In the genomic region with DNA sequence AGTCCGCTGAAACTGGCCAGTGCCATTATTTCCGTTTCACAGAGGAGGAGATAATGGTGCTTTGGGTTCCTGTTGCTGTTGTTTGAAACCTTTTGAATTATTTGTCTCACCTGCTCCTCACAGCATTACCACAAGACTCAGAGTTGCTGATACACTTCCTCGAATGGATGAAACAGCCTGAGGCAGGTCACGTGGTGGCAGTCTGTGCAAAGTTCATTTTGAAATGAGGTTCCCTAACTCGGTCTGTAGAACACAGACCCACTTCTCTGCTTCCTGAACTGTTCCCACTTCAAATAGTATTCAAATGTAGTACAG, we compare ENCODE assay signal across 9 mouse cellular contexts. TPM values are rescaled to one million over a fixed set of nuclear protein-coding genes. Genes with fewer than 3 reads are reported as not detected.
A peak's percentile ranks its signal among the peaks of the same experiment; 100 is the strongest.
DNase-seq lines count a peak whose midpoint lies in the region; ATAC-seq lines count a peak whose summit lies in the region.
"Had no signal": no experiment of that assay in that cellular context is flagged by ENCODE, and none has a peak within 500 bp of the region (broad histone marks: within the 10 kb centered on the region; RNA-seq: fewer than 3 reads in every experiment).

No protein-coding gene starts in this region.

- H3K36me3 ChIP-seq in heart, embryonic 16.5 days (ENCODE audit: control insufficient read depth, insufficient read depth), result no peaks in the 10 kb centered on the region
- H3K36me3 ChIP-seq in limb, embryonic 10.5 days, result no peaks in the 10 kb centered on the region
- H3K36me3 ChIP-seq: G1E had no signal

- H3K27ac ChIP-seq in heart, embryonic 16.5 days (ENCODE audit: low read length), result peak overlapping the region; percentile 79
- peak overlapping the region; percentile 74 for H3K27ac ChIP-seq in limb, embryonic 10.5 days

- peak overlapping the region; percentile 84 for H3K9ac ChIP-seq in heart, embryonic 16.5 days (ENCODE audit: low read length)

- H3K4me1 ChIP-seq in heart, embryonic 16.5 days (ENCODE audit: control insufficient read depth, insufficient read depth, low read length), result peaks cover 4% of the 10 kb centered on the region
- peaks cover 9% of the 10 kb centered on the region for H3K4me1 ChIP-seq in limb, embryonic 10.5 days

- peak overlapping the region; percentile 99 for H3K4me2 ChIP-seq in heart, embryonic 16.5 days (ENCODE audit: low read depth, low read length)

- intact Hi-C loops in left cerebral cortex, postnatal 4 days (cut with DNase I), result no loop called here

- H3K9me3 ChIP-seq in heart, embryonic 16.5 days (replicated peaks; ENCODE audit: control insufficient read depth, low read length), result no peaks in the 10 kb centered on the region; the same call in 1 of the 2 replicates
- H3K9me3 ChIP-seq in limb, embryonic 10.5 days (replicated peaks), result no peaks in the 10 kb centered on the region

- WGBS in heart, embryonic 16.5 days, result 12% methylated on average over 5 of the region's 5 CpGs
- WGBS in limb, embryonic 10.5 days, result 15% methylated on average over 5 of the region's 5 CpGs

- 0 out of 2 replicates have a peak, but pooled peaks have one; percentile 3 for ATAC-seq in heart, embryonic 16.5 days (replicated peaks; ENCODE audit: extremely low read depth, insufficient read depth, low FRiP score)
- 0 out of 2 replicates have a peak, but pooled peaks have one; percentile 6 for ATAC-seq in megakaryocyte-erythroid progenitor cell, adult 5-6 weeks (replicated peaks; ENCODE audit: low FRiP score, low TSS enrichment, poor library complexity, severe bottlenecking)

- peak overlapping the region; percentile 84 for H3K4me3 ChIP-seq in heart, embryonic 16.5 days (ENCODE audit: low read length)
- peak overlapping the region; percentile 69 for H3K4me3 ChIP-seq in limb, embryonic 10.5 days

- no peaks in the 10 kb centered on the region for H3K27me3 ChIP-seq in heart, embryonic 16.5 days (ENCODE audit: control insufficient read depth, insufficient read depth, low read length)
- peaks cover 6% of the 10 kb centered on the region for H3K27me3 ChIP-seq in limb, embryonic 10.5 days (ENCODE audit: low read depth, poor library complexity, severe bottlenecking)

- DNase-seq in cerebellum, adult 11-12 months, result peak; percentile 24
- no peak for DNase-seq in cerebellum, postnatal 4 days (ENCODE audit: low spot score in 2 of 2)
- peak; percentile 54 for DNase-seq in brain, adult 2 months (ENCODE audit: low read depth, low spot score)
- DNase-seq in limb, embryonic 10.5 days (ENCODE audit: low spot score), result peak; percentile 46
- peak; percentile 84 for DNase-seq in thymus, postnatal 0 days (ENCODE audit: low spot score)
- no peak for DNase-seq in left cerebral cortex, postnatal 4 days

RNA-seq across cellular contexts. Expression of a gene that starts 0.8 kb away (rescaled TPM):
- 0.69 and 0.92 TPM in 2 replicates for polyA plus RNA-seq in heart, embryonic 16.5 days (2015; fragmentation: Nextera tagmentation; extraction: Ambion mirVana)
- polyA plus RNA-seq in limb, embryonic 10.5 days (2016; fragmentation: Nextera tagmentation; extraction: Ambion mirVana), result 0.92 and 1.1 TPM in 2 replicates
- total RNA-seq in megakaryocyte-erythroid progenitor cell, adult 5-6 weeks (2014; fragmentation: Nextera tagmentation), result 0.57 TPM in 1 of 2 replicates, not detected in the other
- 0.75 and 1.8 TPM in 2 replicates for total RNA-seq in megakaryocyte-erythroid progenitor cell, adult 5-6 weeks (2017)
- polyA plus RNA-seq in thymus, postnatal 0 days (2015; fragmentation: Nextera tagmentation; extraction: Ambion mirVana), result 7.4 and 7.5 TPM in 2 replicates
- 10 to 100 TPM; 72.0 to 77.1 TPM for total RNA-seq in left cerebral cortex, postnatal 4 days (2021)
- polyA plus RNA-seq: G1E had no signal

RNA-seq across cellular contexts. Expression of a gene that starts 57.5 kb away (rescaled TPM):
- polyA plus RNA-seq in heart, embryonic 16.5 days (2015; fragmentation: Nextera tagmentation; extraction: Ambion mirVana), result 38.3 and 44.9 TPM in 2 replicates
- 38.9 and 50.2 TPM in 2 replicates for polyA plus RNA-seq in limb, embryonic 10.5 days (2016; fragmentation: Nextera tagmentation; extraction: Ambion mirVana)
- total RNA-seq in megakaryocyte-erythroid progenitor cell, adult 5-6 weeks (2014; fragmentation: Nextera tagmentation), result not detected in 2 replicates
- not detected in 2 replicates for total RNA-seq in megakaryocyte-erythroid progenitor cell, adult 5-6 weeks (2017)
- 2.2 and 2.6 TPM in 2 replicates for polyA plus RNA-seq in thymus, postnatal 0 days (2015; fragmentation: Nextera tagmentation; extraction: Ambion mirVana)
- total RNA-seq in left cerebral cortex, postnatal 4 days (2021), result 10 to 100 TPM; 10.9 to 11.9 TPM
- polyA plus RNA-seq: G1E had no signal

Comparison
In these comparisons a context has a peak if more than half of its experiments do, and no peak if none do; other contexts are left out.
1. DNase-seq: peak in cerebellum, adult 11-12 months (single experiment), brain, adult 2 months (single experiment), limb, embryonic 10.5 days (single experiment) and thymus, postnatal 0 days (single experiment); none in cerebellum, postnatal 4 days (0 of 2) and left cerebral cortex, postnatal 4 days (single experiment).
2. RNA of a gene that starts 57.5 kb away (polyA plus RNA-seq): 38.9 to 50.2 TPM in limb, embryonic 10.5 days and 38.3 to 44.9 TPM in heart, embryonic 16.5 days; 2.2 to 2.6 TPM in thymus, postnatal 0 days; every median in the first group is over 10 times any median in the second.